ENCODE assay signal across 8 mouse cellular contexts in genomic region chr15:9748359-9749102, GRCm38 (mm10). TPM values are rescaled to one million over a fixed set of nuclear protein-coding genes. Genes with fewer than 3 reads are reported as not detected.
DNase-seq lines count a peak whose midpoint lies in the region; ATAC-seq and TF ChIP-seq lines count a peak whose summit lies in the region.

Spef2 (minus strand) TSS chr15:9748868.

- TF ChIP-seq CTCF in left cerebral cortex, adult 2 months (IDR thresholded peaks at IDR 0.05) = peak; percentile 42

- intact Hi-C loops in left cerebral cortex, adult 2 months (cut with DNase I) = loop anchor here (10.0 kb wide), 1 partner anchor 294 kb away; no protein-coding TSS in a partner anchor

- DNase-seq in cerebellum, postnatal 4 days (ENCODE audit: low spot score in 2 of 2) = peak; percentile 27 to 42
- peak; percentile 34 for DNase-seq in gastrocnemius, postnatal 10 days
- DNase-seq in induced T-regulatory cell, adult 2 months (ENCODE audit: low read depth) = peak; percentile 88
- peak; percentile 33 to 39 for DNase-seq in left cerebral cortex, adult 2 months (ENCODE audit: extremely low spot score in 1 of 2, low spot score in 2 of 2)
- DNase-seq in lung, postnatal 4 days = peak; percentile 67 to 69
- peak; percentile 56 for DNase-seq in right cerebral cortex, adult 18-20 months
- peak; percentile 21 for DNase-seq in urinary bladder, adult 2 months (ENCODE audit: low spot score)

- peak within 1 kb of the TSS; percentile 30 for H3K4me3 ChIP-seq in left cerebral cortex, adult 2 months

- H3K27ac ChIP-seq in left cerebral cortex, adult 2 months = no peak within 1 kb of the TSS

- peak; percentile 97 for ATAC-seq in activated CD4-positive, CD25-positive, alpha-beta regulatory T cell, adult 4 months

RNA-seq across cellular contexts. Expression of gene Spef2, which starts in this region (rescaled TPM):
- 1 to 10 TPM; 2.8 to 3.5 TPM for polyA plus RNA-seq in activated CD4-positive, CD25-positive, alpha-beta regulatory T cell, adult 4 months (2017; shearing (Covaris generic))
- under 1 TPM in 1 of 2 experiments, not detected in 1; 0.09 TPM for total RNA-seq in gastrocnemius, postnatal 10 days (2021)
- total RNA-seq in left cerebral cortex, adult 2 months (2021) = under 1 TPM; 0.68 to 0.72 TPM
- 0.10 and 0.18 TPM in 2 replicates for polyA plus RNA-seq in urinary bladder, adult 2 months (2012; rRNA removed)

Comparison
In these comparisons a context has a peak if more than half of its experiments do, and no peak if none do; other contexts are left out.
1. Peak in DNase-seq in gastrocnemius, postnatal 10 days; RNA of the gene not detected or under 1 TPM.
2. Peak in DNase-seq and H3K4me3 ChIP-seq in left cerebral cortex, adult 2 months; RNA of the gene not detected or under 1 TPM.
3. Peak in DNase-seq in urinary bladder, adult 2 months; RNA of the gene not detected or under 1 TPM.
4. DNase-seq: peak in every context shown above with its lines; median percentile 88 in induced T-regulatory cell, adult 2 months; 68 in lung, postnatal 4 days; 56 in right cerebral cortex, adult 18-20 months; 36 in left cerebral cortex, adult 2 months; 34 in cerebellum, postnatal 4 days; 34 in gastrocnemius, postnatal 10 days; 21 in urinary bladder, adult 2 months.